Mouse (Mus musculus): ENCODE measurements around the gene Atxn7l3. TPM values are rescaled to one million over a fixed set of nuclear protein-coding genes. Genes with fewer than 3 reads are reported as not detected.
A peak's percentile ranks its signal among the peaks of the same experiment; 100 is the strongest.

Atxn7l3 gene
- polyA plus RNA-seq, 2 experiments from 2014 or later = 7.2 to 7.3 TPM

GRCm38 (mm10) chr11:102318576-102319409 is 22.4 kb upstream of the Atxn7l3 start:
- peak; percentile 8 for ATAC-seq

GRCm38 (mm10) chr11:102317901-102318575 is 21.6 kb upstream of the Atxn7l3 start:
- ATAC-seq = peak; percentile 4

GRCm38 (mm10) chr11:102317298-102317900 is 21.0 kb upstream of the Atxn7l3 start:
- ATAC-seq = peak; percentile 26

- peak; percentile 42 for ATAC-seq
Measured at GRCm38 (mm10) chr11:102316572-102317297, 20.3 kb upstream of the Atxn7l3 start.

GRCm38 (mm10) chr11:102315690-102316571 is 19.5 kb upstream of the Atxn7l3 start:
- no peak for ATAC-seq

- ATAC-seq = no peak
Measured at GRCm38 (mm10) chr11:102314321-102314720, 17.9 kb upstream of the Atxn7l3 start.

- no peak for ATAC-seq
Measured at GRCm38 (mm10) chr11:102312586-102312985, 16.2 kb upstream of the Atxn7l3 start.

- no peak for ATAC-seq
Measured at GRCm38 (mm10) chr11:102311966-102312365, 15.5 kb upstream of the Atxn7l3 start.

- no peak for ATAC-seq
Measured at GRCm38 (mm10) chr11:102310768-102311695, 14.6 kb upstream of the Atxn7l3 start.

GRCm38 (mm10) chr11:102309821-102310617 is 13.6 kb upstream of the Atxn7l3 start:
- no peak for ATAC-seq

GRCm38 (mm10) chr11:102308979-102309378 is 12.5 kb upstream of the Atxn7l3 start:
- ATAC-seq = peak; percentile 98

GRCm38 (mm10) chr11:102308104-102308503 is 11.7 kb upstream of the Atxn7l3 start:
- ATAC-seq = no peak

GRCm38 (mm10) chr11:102305359-102305758 is 8.9 kb upstream of the Atxn7l3 start:
- no peak for ATAC-seq

- no peak for ATAC-seq
Measured at GRCm38 (mm10) chr11:102304141-102304540, 7.7 kb upstream of the Atxn7l3 start.

GRCm38 (mm10) chr11:102299839-102300238 is 3.4 kb upstream of the Atxn7l3 start:
- ATAC-seq = no peak

- ATAC-seq = peak; percentile 42
Measured at GRCm38 (mm10) chr11:102297577-102298556, 1.4 kb upstream of the Atxn7l3 start.

- ATAC-seq = peak; percentile 18
Measured at GRCm38 (mm10) chr11:102295598-102296471, 596 bp downstream of the Atxn7l3 start.

Data from CD4-positive, CD25-positive, alpha-beta regulatory T cell, adult 4 months (primary cell).